Mouse (Mus musculus) thymus, postnatal 36 days (tissue): Measurements from ENCODE around the gene Bcas3.

Experiments
- DNase-seq, 2 experiments: peaks; one replicate each; pipeline ENCODE4 v3.0.0; 2022; ENCODE audit warnings: mixed read lengths in 2 of 2

Gene Bcas3

GRCm38 (mm10) chr11:85849037-85849436, 496.1 kb downstream of the Bcas3 start:
- DNase-seq, result peak; percentile 36 to 37

- DNase-seq, result no peak
Observed at GRCm38 (mm10) chr11:85850233-85850632, 497.3 kb downstream of the Bcas3 start, which contains the start of gene Gm11444. Gene Gm11444 (minus strand): TSS chr11:85850333.

GRCm38 (mm10) chr11:85850758-85851157, 497.8 kb downstream of the Bcas3 start:
- DNase-seq, result no peak

- no peak for DNase-seq
Observed at GRCm38 (mm10) chr11:85857997-85858698, 505.2 kb downstream of the Bcas3 start.

- DNase-seq, result no peak
Observed at GRCm38 (mm10) chr11:85864363-85864762, 511.4 kb downstream of the Bcas3 start.
